Mouse (Mus musculus) bone marrow, adult 2 months (tissue): ENCODE data around the gene Bpifb1. TPM values are rescaled to one million over a fixed set of nuclear protein-coding genes. Genes with fewer than 3 reads are reported as not detected.

Experiments used
- H3K27ac ChIP-seq: fragments of 200-500 bp; 2 replicates; pipeline ENCODE4 v1.5.1; 2012; ENCODE audit warnings: low read depth, mild to moderate bottlenecking, control low read depth, inconsistent platforms, low read length; ENCODE audit not compliant: control insufficient read depth, poor library complexity, insufficient read depth
- H3K4me1 ChIP-seq: fragments of 200-500 bp; 2 replicates; pipeline ENCODE4 v1.6.1; 2011; ENCODE audit warnings: low read length; ENCODE audit not compliant: control insufficient read depth, insufficient read depth
- H3K4me3 ChIP-seq: fragments of 200-500 bp; replicated peaks from 2 replicates; pipeline ENCODE3; 2011; ENCODE audit warnings: mild to moderate bottlenecking, low read depth, low read length, control low read depth; ENCODE audit not compliant: control insufficient read depth
- CTCF ChIP-seq: fragments of 200-500 bp; IDR thresholded peaks from 2 replicates; pipeline ENCODE4 v1.5.1; 2011; ENCODE audit warnings: low read length, control low read depth; ENCODE audit not compliant: control insufficient read depth, insufficient read depth
- POLR2A ChIP-seq: fragments of 200-500 bp; IDR thresholded peaks from 2 replicates; pipeline ENCODE4 v1.6.1; 2011; ENCODE audit warnings: low read depth, mild to moderate bottlenecking, control low read depth, low read length, borderline replicate concordance; ENCODE audit not compliant: control insufficient read depth
- WGBS: fragments of 180-500 bp; shearing (Covaris S2); methylation state at CpG from one replicate; pipeline ENCODE4 v1.1.7; 2018; 5-methylcytosine and 5-hydroxymethylcytosine counted together
- polyA plus RNA-seq: library from polyadenylated mRNA; stranded (reverse); fragments of >200 nt; gene quantifications from 2 replicates; pipeline ENCODE4 v1.2.4, GENCODE M21; 2011; ENCODE audit warnings: low replicate concordance; ENCODE audit not compliant: missing spikeins, insufficient read depth, insufficient read length

The Bpifb1 gene
- not detected in 2 replicates for polyA plus RNA-seq

GRCm38 (mm10) chr2:154190546-154191258, at the start of gene Bpifb1:
TSS of gene Bpifb1 (plus strand) at chr2:154190818.
- no peak within 1 kb of the TSS for H3K4me3 ChIP-seq
- no peak within 1 kb of the TSS for H3K27ac ChIP-seq
- H3K4me1 ChIP-seq, result no peaks in the 10 kb centered on the region
- 85% methylated on average over 11 of the region's 11 CpGs for WGBS
- no peak for TF ChIP-seq CTCF
- no peak for TF ChIP-seq POLR2A

GRCm38 (mm10) chr2:154142580-154142979, 48.0 kb upstream of the Bpifb1 start, which contains the start of gene Bpifa1:
TSS of gene Bpifa1 (plus strand) at chr2:154142880.
- WGBS, result 70% methylated on average over 4 of the region's 4 CpGs

DNA sequence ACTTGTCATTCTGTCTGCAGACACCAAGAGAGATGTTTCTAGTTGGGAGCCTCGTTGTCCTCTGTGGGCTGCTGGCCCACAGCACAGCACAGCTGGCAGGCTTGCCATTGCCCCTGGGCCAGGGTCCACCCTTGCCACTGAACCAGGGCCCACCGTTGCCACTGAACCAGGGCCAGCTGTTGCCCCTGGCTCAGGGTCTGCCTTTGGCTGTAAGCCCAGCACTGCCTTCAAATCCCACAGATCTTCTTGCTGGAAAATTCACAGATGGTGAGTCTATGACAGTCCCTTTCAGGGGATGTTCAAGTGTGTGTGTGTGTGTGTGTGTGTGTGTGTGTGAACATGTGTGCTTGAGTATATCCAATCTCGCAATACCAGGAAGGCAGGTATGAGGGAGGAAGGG, 46.9 kb upstream of the Bpifb1 start:
- Histone ChIP-seq H3K27ac (no peak overlapping the region), H3K4me3 (no peak overlapping the region), H3K4me1 (no peaks in the 10 kb centered on the region)
- 64% methylated on average over 3 of the region's 3 CpGs for WGBS
- TF ChIP-seq POLR2A (no peak), CTCF (no peak)

More at GRCm38 (mm10) chr2:154142580-154142979, 48.0 kb upstream of the Bpifb1 start, which contains the start of gene Bpifa1:
- TF ChIP-seq CTCF, result no peak
- no peak for TF ChIP-seq POLR2A
- Histone ChIP-seq H3K27ac (no peak within 1 kb of the TSS), H3K4me1 (no peaks in the 10 kb centered on the region), H3K4me3 (no peak within 1 kb of the TSS)

DNA sequence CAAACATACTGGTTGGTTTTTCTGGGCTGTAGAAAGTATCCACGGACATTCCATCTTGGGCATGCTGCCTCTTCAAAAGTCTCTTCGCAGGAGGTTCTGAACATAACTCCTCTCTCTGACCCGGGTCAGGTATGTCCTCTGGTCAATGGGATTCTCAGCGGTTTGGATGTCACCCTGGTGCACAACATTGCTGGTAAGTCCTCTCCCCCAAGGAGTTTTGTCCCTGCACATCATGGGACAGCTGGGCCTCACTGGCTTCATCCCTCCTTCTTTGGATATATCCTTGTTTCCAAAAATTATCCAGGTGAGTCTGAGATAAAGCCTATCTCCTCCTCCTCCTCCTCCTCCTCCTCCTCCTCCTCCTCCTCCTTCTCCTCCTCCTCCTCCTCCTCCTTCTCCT, 43.1 kb upstream of the Bpifb1 start:
- 67% methylated on average over 4 of the region's 4 CpGs for WGBS
- H3K27ac ChIP-seq, result no peak overlapping the region
- H3K4me1 ChIP-seq, result no peaks in the 10 kb centered on the region
- no peak for TF ChIP-seq POLR2A
- no peak for TF ChIP-seq CTCF
- no peak overlapping the region for H3K4me3 ChIP-seq

- H3K27ac ChIP-seq, result no peak overlapping the region
- 33% methylated on average over 3 of the region's 3 CpGs for WGBS
- TF ChIP-seq CTCF (peak; percentile 56), POLR2A (no peak)
Measured at GRCm38 (mm10) chr2:154158433-154158832, 32.2 kb upstream of the Bpifb1 start.

GRCm38 (mm10) chr2:154162307-154162706, 28.3 kb upstream of the Bpifb1 start, which contains the start of gene Bpifa5:
TSS of gene Bpifa5 (plus strand) at chr2:154162607.
- H3K27ac ChIP-seq, result no peak within 1 kb of the TSS
- H3K4me1 ChIP-seq, result no peaks in the 10 kb centered on the region
- 68% methylated on average over 8 of the region's 8 CpGs for WGBS
- no peak within 1 kb of the TSS for H3K4me3 ChIP-seq
- TF ChIP-seq CTCF, result no peak
- no peak for TF ChIP-seq POLR2A

More at GRCm38 (mm10) chr2:154158433-154158832, 32.2 kb upstream of the Bpifb1 start:
- Histone ChIP-seq H3K4me1 (no peaks in the 10 kb centered on the region), H3K4me3 (no peak overlapping the region)

- TF ChIP-seq CTCF (no peak), POLR2A (no peak)
- 82% methylated on average over 5 of the region's 5 CpGs for WGBS
- no peaks in the 10 kb centered on the region for H3K4me1 ChIP-seq
- H3K27ac ChIP-seq, result no peak overlapping the region
- H3K4me3 ChIP-seq, result no peak overlapping the region
Measured at GRCm38 (mm10) chr2:154163306-154163705, 27.3 kb upstream of the Bpifb1 start.

DNA sequence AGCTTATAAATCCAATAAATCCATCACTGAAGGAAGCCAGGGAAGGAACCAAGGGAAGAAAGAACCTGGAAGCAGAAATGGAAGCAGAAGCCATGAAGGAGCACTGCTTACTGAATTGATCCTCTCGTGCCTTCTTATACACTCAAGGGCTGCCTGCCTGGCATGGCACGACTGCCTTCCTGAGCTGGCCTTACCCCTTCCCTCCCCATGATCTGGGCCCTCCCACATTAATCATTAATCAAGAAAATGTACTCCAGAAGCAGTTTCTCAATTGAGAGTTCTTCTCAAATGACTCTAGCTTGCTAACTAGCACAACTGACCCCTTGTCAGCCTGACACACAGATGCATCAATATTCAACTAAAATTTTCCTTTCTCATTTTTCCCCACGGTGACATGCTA, 21.4 kb upstream of the Bpifb1 start:
- no peak for TF ChIP-seq POLR2A
- no peak for TF ChIP-seq CTCF
- WGBS, result 60% methylated on average over 3 of the region's 3 CpGs
- H3K4me1 ChIP-seq, result no peaks in the 10 kb centered on the region

More for the DNA sequence above, 21.4 kb upstream of the Bpifb1 start:
- Histone ChIP-seq H3K4me3 (no peak overlapping the region), H3K27ac (no peak overlapping the region)
